Mouse (Mus musculus) adrenal gland, postnatal 4 days (tissue): ENCODE data around the gene 1700022I11Rik. TPM values are rescaled to one million over a fixed set of nuclear protein-coding genes. Genes with fewer than 3 reads are reported as not detected.
A peak's percentile ranks its signal among the peaks of the same experiment; 100 is the strongest.
"Not testable (repeated sequence)": the region's sequence is repeated elsewhere in the genome, so short reads cannot be mapped to it uniquely, and the experiment has no call there.

Experiments used
- DNase-seq, 2 experiments: peaks; one replicate each; pipeline ENCODE4 v3.0.0; 2021 to 2022; ENCODE audit warnings: low spot score in 2 of 2, mixed read lengths in 2 of 2
- total RNA-seq, 2 experiments: library from RNA; stranded (reverse); gene quantifications; 2 replicates each; pipeline ENCODE4 v1.2.3; 2021

The 1700022I11Rik gene
- total RNA-seq, 2 experiments from 2014 or later: not detected

DNA sequence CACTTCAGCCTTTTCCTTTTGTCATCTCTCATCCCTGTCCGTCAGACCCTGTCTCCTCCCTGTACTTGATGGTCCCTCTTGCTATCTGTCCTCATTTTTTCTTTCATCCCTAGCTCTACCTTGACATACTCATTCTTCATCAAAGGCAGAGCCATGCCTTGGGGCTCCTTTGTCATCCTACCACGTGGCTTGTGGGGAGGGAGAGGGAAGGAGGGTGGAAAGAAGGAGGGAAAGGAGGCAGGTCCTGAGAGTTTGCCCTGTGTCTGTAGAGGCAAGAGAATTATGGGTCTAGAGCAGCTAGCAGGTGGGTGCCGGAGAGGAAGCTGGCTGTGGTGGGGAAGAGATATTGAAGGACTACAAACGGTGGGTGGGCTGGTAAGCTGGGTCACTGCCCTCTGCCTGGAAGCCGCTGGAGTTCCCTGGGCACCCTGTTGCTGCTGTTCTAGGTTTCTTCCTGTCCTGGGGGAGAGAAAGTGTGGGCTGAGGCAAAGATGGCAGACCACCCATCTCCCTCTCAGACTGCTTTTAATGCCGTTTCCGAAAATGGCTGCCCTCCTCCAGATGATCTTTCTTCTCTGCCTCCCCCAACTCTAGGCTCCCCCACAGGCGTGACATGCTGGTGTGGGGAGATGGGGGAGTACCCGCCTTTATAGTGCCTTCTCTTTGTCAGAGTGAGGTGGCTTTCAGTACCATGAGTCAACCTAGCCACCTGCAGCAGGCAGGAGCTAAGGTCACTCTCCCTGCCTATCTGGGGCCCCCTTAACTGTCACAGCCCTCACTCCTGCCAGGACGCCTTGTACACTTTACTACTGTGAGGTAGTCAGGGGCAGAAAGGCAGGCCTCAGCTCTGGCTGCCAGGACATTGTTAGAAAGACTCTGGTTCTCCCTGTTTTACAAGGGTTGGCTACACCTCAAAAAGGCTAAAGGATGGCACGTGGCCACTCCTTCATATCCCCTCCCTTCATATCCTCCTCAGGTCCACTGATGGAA is 17.9 kb upstream of the 1700022I11Rik start:
- no peak for DNase-seq

DNA sequence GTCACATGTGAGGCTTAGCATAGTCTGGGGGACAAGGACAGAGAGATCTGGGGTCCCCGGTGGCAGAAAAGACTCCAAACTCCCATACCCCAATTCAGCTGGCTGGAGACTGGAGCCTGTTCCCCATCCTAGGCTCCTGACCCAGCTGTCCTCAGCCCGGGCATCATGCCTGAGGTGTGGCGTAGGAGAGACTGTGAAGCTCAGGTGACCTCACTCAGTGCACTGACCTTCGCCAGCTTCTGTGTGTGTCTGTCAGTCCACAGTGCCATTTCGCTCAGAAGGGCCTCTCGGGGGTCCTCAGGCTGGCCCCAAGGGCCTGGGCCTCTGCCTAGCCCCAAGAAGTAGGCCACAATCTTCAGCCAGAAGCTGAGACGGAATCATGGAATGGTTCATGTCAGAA is 16.8 kb upstream of the 1700022I11Rik start:
- DNase-seq: no peak

DNA sequence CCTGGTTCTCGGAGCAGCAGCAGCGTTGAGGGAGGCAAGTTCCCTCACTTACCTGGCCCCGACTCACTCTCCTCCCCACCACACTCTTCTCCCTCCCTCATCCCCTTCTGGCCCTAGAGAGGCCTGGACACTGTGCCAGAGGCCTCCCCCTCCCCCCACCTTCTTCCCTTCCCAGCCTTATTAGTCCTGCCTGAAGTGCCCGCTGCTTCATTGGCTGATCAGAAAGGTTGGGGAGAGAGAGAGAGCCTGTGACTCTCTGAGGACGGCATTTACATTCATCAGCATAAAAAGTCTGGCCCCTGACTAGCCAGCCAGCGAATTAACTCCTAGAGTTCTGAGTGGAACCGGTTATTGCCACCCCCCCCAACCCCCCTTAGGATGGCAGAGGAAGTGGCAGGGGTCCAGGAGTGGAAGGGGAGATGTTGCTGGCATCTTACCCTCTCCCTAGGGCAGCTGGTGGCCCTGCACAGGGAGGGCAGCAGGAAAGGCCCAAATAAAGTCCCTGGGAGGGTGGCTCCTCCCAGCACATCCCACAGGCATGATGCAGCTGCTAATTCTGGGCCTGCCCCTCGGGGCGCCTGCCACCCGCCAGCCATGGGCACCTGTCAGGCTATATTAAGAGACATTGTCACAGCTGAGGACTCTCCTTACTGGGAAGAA is 15.8 kb upstream of the 1700022I11Rik start:
- no peak for DNase-seq

DNA sequence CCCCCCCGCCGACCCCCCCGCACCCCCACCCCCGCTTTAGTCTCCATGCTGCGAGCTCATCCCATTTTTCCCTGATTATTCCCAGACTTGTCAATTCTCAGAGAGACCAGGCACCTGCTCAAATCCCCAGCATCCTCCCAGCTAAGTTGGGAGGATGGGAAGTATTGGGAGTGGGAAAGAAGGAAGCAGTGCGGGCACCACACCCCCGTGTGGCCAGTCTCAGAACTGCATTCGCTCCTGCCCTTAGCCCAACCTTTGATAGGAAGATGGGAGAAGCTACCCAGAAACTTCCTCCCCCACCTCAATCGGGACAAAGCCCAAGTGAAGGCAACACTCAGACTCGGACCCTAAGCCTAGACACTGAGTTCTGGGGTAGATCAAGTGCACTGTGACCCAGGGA is 15.1 kb upstream of the 1700022I11Rik start:
- peak in 1 of 2 experiments; percentile 31 for DNase-seq

DNA sequence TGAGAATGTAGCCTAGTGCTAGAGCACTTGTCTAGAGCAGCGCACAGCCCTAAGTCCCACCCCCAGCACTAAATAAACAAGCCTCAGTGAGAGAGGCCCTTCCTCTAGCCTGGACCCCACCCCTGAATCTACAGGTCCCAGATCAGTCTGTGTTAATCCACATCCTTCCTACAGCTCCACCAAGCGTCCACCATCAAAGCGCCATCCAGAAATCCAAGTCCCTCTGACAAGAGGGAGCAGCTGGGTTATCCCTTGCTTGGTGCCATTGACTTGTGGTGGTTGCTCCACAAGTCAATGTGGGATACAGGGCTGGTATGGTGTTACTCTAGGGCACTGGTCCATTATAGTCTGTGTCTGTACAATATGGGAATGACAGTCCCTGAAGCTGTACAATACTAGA is 14.2 kb upstream of the 1700022I11Rik start:
- DNase-seq: no peak

DNA sequence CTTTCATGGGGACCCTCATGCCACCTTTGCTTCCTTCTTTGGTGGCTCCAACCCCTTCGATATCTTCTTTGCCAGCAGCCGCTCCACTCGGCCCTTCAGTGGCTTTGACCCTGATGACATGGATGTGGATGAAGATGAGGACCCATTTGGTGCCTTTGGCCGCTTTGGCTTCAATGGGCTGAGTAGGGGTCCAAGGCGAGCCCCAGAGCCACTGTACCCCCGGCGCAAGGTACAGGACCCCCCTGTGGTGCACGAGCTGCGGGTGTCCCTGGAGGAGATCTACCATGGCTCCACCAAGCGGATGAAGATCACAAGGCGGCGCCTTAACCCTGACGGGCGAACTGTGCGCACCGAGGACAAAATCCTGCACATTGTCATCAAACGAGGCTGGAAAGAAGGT is 12.8 kb upstream of the 1700022I11Rik start:
- DNase-seq: no peak

DNA sequence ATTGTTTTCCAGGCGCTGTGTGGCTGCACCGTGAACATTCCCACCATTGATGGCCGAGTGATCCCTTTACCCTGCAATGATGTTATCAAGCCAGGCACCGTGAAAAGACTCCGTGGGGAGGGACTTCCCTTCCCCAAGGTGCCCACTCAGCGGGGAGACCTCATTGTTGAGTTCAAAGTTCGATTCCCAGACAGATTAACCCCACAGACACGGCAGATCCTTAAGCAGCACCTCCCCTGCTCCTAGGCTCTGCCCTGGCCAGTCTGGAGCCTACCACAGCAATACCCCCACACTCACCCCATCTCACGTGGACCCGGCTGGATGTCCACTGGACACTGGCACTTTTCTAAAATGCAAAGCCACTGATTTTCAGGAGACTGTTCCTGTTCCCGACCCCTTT is 12.1 kb upstream of the 1700022I11Rik start:
- no peak for DNase-seq

DNA sequence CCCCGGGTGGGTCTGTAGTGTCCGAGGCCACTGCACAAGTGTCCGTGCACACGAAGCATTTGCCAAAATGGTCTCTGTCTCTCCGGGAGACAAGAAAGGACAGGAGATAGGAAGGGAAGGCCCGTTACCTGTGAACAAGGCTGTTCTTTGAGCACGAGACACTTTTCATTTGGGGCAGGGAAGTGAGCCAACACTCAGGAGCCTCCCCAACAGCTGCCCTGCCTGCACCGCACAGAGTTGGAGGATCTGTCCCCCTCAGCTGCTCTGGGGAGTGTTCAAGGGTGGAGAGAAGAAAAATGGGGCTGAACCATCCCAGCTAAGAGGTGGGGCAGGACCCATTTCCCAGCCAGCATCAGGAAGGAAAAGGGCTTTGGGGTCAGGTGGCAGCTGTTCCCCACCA is 11.4 kb upstream of the 1700022I11Rik start:
- no peak for DNase-seq

DNA sequence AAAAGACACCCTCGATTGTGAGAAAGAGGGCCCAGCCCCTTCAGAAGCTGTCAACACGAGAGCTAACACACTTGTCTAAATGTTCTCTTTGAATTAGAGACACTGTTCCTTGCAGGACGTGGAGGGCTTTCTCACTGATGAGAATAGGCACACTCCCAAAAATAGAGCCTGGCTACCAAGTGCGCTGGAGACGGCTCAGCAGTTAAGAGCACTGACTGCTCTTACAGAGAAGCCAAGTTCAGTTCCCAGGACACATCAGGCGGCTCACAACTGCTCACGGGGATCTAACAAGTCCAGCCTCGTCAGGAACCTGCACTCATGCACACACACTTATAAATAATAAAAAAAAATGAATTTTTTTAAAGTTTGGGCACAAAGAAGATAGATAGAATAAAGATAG is 10.5 kb upstream of the 1700022I11Rik start:
- no peak for DNase-seq

DNA sequence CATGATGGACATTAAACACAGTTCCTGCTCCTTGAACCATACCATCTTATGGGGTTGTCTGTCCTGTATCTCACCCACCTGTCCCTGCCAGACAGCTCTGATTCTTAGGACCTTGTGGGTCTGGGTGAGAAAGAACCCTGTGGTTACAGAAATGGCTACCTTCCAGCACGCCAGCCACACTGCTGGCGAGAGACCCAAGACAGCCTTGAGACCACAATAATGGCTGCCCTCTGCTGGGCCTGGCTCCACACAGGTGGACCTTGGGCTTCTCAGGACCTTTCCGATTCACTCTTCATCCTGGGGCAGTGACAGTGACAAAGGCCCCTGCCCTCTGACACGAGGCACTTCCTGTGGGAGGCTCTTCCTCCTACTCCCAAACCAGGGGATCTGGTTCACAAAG is 10.0 kb upstream of the 1700022I11Rik start:
- no peak for DNase-seq

DNA sequence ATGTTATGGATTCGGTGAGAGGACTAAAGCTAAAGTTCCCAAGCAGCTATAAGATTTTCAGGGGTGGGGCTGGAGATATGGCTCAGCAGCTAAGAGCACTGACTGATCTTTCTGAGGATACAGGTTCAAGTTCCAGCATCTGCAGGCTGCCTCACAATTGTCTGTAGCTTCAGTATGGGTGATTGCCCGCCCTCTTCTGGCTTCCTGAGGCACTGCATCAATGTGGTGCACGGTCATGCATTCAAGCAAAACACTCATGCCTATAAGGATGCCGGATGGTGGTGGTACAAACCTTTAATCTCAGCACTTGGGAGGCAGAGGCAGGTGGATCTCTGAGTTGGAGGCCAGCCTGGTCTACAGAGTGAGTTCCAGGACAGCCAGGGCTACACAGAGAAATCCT is 7.8 kb upstream of the 1700022I11Rik start:
- no peak for DNase-seq

DNA sequence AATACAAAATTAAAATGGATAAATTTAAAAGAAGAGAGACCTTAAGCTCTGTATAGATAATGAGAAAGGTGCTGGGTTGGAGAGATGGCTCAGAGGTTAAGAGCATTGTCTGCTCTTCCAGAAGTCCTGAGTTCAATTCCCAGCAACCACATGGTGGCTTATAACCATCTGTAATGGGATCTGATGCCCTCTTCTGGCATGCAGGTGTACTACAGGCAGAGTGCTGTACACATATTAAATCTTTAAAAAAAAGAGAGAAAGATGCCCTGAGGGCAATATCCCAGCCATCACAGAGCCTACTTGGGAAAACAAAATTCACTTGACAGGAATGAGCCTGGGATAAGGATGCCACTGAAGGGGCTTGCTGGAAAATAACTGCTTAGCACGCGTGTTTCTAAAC is 5.9 kb upstream of the 1700022I11Rik start:
- no peak for DNase-seq

DNA sequence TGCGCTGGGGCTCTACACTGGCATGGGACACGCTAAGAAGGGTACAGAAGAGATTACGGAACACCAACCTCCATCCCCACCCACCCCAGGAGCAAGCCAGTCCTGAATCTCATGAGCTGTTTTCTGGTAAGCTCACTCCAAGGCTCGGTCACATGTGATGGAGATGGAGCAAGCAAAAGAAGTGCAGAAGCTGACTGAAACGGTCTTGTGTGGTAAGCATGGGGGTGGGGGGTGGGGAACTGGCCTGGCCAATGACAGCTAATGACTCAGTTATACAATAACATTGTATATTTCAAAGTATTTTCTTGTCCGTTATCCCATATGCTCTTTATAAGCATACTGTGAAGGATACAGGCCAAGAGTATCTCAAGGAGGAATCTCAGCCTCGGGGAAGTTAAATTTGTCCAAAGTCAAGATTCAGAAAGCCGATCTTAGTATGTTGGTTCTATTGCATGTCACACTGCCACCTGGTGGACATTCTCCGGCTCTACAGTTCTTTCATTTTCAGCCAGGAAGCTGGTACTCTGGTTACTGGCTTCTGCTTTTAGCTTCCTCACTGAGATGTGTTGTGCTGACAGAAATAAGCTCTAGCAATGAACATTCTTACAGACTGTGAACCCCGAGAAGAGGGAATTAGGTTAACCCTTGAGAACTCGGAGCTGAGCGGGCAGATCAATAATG is 4.2 kb upstream of the 1700022I11Rik start:
- DNase-seq: no peak

DNA sequence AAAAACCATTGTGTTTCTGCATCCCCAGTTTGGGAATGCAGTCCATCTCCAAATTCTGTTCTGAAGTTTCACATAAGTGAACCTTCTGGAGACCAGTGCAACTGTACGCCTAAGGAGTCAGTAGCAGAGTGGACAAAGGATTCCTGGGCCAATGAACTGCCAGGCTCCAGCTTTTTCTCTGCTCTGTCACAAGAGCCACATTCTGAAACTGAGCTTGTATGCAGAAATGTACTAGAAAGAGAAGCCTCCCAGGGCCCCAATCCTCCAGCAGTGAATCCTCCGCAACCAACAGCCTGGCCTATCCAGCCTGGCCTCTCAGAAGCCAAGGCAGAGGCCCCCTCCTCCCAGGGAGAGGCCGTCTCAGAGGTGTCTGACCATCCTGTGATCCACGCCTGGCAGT is 3.5 kb downstream of the 1700022I11Rik start:
- no peak for DNase-seq

DNA sequence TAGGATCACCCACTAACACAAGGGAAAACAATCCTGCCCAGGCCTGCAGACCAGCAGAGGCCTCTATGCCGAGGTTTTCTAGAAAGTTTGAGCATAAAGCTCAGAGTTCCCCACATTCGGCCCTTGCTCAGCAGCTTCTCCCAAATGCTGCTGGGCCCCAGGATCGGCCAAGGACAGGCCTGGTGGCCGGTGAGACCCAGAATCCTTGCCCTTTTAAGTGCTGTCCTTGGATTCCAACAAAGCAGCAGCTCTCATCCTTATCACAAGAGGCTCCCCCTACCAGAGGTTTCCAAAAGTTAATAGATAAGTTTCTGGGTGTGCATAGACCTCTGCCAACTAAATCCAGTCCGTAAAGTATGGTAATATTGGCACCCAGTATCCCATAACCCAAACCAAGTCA is 4.5 kb downstream of the 1700022I11Rik start:
- DNase-seq: no peak

DNA sequence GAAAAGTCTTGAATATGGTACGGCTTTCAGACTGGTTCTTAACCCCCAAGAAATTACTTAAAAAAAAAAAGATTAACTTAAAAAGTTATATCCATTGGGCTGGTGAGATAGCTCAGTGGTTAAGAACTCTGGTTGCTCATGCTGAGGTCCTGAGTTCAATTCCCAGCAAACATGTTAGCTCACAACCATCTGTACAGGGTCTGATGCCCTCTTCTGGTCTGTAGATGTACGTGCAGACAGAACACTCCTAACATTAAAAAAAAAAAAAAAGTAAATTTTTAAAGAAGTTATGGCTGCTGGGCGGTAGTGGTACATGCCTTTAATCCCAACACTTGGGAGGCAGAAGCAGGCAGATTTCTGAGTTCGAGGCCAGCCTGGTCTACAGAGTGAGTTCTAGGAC is 8.7 kb downstream of the 1700022I11Rik start:
- no peak for DNase-seq

DNA sequence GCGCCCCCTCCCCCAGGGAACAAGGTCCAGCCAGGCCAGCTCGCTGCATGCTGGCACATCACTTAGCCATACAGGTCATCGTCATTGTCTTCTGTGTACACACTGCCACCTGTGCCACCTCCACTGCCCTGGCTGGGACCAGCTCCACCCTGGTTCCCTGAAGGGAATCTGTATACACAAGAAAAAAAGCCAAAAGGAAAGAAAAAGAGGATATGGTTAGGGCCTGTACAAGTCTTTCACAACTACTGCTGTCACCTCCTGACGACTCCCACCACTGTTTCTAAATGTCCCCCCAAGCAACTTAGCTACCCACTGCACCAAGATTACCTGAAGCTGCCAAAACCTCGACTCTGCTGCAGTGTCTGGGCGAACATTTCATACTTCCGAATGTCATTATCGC is 11.1 kb downstream of the 1700022I11Rik start:
- DNase-seq: not testable (repeated sequence)

DNA sequence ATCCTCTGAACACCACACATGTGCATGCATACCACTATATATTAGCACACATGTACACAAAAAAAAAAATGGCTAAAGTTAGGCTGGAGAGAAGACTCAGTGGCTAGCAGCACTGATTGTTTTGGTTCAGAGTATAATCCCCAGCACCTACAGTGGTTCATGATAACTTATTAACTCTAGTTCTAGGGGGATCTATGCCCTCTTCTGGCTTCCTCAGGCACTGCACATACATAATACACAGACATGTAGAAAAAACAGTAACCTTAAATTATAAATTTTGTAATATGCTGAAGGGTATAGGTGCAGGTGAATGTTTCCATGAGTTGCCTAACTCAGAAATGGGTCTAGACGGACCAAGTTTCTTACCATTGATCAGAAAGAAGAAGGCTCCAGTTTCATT is 18.9 kb downstream of the 1700022I11Rik start:
- DNase-seq: no peak

DNA sequence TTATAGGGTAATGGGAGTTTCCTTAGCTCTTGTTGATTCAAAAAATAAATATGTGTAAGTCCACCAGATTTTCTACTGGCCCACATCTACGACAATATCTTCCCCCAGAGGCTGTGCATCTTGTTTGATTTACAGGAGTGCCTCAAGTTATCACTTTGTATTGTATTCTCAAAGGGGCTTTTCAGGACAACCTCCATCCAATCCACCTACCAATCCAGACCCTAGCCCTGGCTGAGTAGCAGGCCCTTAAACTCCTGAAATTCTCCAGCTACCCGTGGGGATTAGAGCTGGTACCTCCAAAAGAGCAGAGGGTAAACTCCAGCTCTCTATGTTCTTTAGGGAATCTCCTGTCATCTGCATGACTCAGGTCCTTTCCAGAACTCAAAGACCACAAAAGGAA is 28.6 kb downstream of the 1700022I11Rik start:
- no peak for DNase-seq

DNA sequence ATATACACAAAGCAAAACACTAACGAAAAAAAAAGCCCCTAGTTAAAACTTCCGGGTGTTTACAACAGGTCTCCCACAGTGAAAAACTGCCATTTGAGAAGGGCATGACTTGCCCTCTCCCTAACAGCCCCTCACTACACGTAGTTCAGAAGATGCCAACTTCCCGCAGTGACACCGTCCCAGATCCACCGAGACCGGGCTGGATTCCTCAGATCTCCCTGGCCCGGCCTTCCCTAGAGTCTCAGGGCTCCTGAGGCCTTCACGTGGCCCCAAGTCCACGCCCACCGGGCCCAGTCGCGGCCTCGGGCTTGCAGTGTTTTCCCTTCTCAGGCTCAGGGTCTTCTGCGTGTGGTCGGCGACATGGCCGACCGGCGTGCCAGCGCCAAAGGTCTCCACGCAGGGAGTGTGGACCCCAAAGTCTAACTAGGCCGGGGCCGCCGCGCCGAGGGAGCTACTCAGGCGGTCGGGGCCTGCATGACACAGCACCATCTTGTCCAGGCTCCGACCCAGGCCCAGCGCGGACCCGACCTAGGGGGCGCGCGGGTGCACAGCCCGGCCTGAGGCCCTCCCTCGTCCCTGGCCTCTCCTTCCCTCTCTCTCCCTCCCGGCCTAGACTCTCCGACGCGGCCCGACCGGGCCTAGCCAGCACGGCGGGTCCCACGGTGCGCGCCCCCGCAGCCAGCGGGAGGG is 30.2 kb downstream of the 1700022I11Rik start:
- peak; percentile 44 to 67 for DNase-seq
